Mouse (Mus musculus): ENCODE measurements around the gene Phyhipl. TPM values are rescaled to one million over a fixed set of nuclear protein-coding genes. Genes with fewer than 3 reads are reported as not detected.

Gene Phyhipl
- polyA plus RNA-seq, 1 experiment from 2014 or later, result 355 TPM

GRCm38 (mm10) chr10:70599126-70599924 lies 56.4 kb downstream of the Phyhipl start:
- peak overlapping the region; percentile 85 for H3K4me3 ChIP-seq (ENCODE audit: low read depth, low read length)
- WGBS, result under 1% methylated on average over 104 of the region's 124 CpGs
- peak; percentile 93 for ATAC-seq (ENCODE audit: low read depth)
- H3K4me2 ChIP-seq (ENCODE audit: low read depth, low read length), result peak overlapping the region; percentile 86
- peak overlapping the region; percentile 97 for H3K27ac ChIP-seq (ENCODE audit: low read depth, low read length)
- H3K27me3 ChIP-seq (ENCODE audit: control insufficient read depth, insufficient read depth, low read length), result no peaks in the 10 kb centered on the region
- H3K9me3 ChIP-seq (ENCODE audit: control insufficient read depth, low read length), result no peaks in the 10 kb centered on the region
- H3K9ac ChIP-seq (replicated peaks; ENCODE audit: low read depth, low read length), result peak overlapping the region; percentile 94
- H3K36me3 ChIP-seq (ENCODE audit: control insufficient read depth, insufficient read depth, low read length), result no peaks in the 10 kb centered on the region
- peaks cover 15% of the 10 kb centered on the region for H3K4me1 ChIP-seq (ENCODE audit: control insufficient read depth, insufficient read depth, low read length)

GRCm38 (mm10) chr10:70598516-70599125 lies 57.1 kb downstream of the Phyhipl start:
- under 1% methylated on average over 48 of the region's 48 CpGs for WGBS
- no peaks in the 10 kb centered on the region for H3K9me3 ChIP-seq (ENCODE audit: control insufficient read depth, low read length)
- no peaks in the 10 kb centered on the region for H3K27me3 ChIP-seq (ENCODE audit: control insufficient read depth, insufficient read depth, low read length)
- peak; percentile 66 for ATAC-seq (ENCODE audit: low read depth)
- H3K4me1 ChIP-seq (ENCODE audit: control insufficient read depth, insufficient read depth, low read length), result peaks cover 17% of the 10 kb centered on the region
- H3K4me3 ChIP-seq (ENCODE audit: low read depth, low read length), result peak overlapping the region; percentile 85
- peak overlapping the region; percentile 94 for H3K9ac ChIP-seq (replicated peaks; ENCODE audit: low read depth, low read length)
- H3K4me2 ChIP-seq (ENCODE audit: low read depth, low read length), result peak overlapping the region; percentile 86
- H3K36me3 ChIP-seq (ENCODE audit: control insufficient read depth, insufficient read depth, low read length), result no peaks in the 10 kb centered on the region
- peak overlapping the region; percentile 97 for H3K27ac ChIP-seq (ENCODE audit: low read depth, low read length)

- Histone ChIP-seq H3K4me2 (ENCODE audit: low read depth, low read length) (peak overlapping the region; percentile 86), H3K27me3 (ENCODE audit: control insufficient read depth, insufficient read depth, low read length) (no peaks in the 10 kb centered on the region), H3K9me3 (ENCODE audit: control insufficient read depth, low read length) (no peaks in the 10 kb centered on the region), H3K27ac (ENCODE audit: low read depth, low read length) (peak overlapping the region; percentile 97), H3K36me3 (ENCODE audit: control insufficient read depth, insufficient read depth, low read length) (no peaks in the 10 kb centered on the region), H3K9ac (replicated peaks; ENCODE audit: low read depth, low read length) (peak overlapping the region; percentile 94), H3K4me1 (ENCODE audit: control insufficient read depth, insufficient read depth, low read length) (peaks cover 17% of the 10 kb centered on the region), H3K4me3 (ENCODE audit: low read depth, low read length) (peak overlapping the region; percentile 85)
- ATAC-seq (ENCODE audit: low read depth), result no peak
- 4% methylated on average over 10 of the region's 10 CpGs for WGBS
Measured at GRCm38 (mm10) chr10:70598081-70598515, 57.7 kb downstream of the Phyhipl start.

GRCm38 (mm10) chr10:70594007-70594406 lies 61.8 kb downstream of the Phyhipl start:
- ATAC-seq (ENCODE audit: low read depth), result no peak
- H3K4me1 ChIP-seq (ENCODE audit: control insufficient read depth, insufficient read depth, low read length), result peaks cover 17% of the 10 kb centered on the region
- H3K9ac ChIP-seq (replicated peaks; ENCODE audit: low read depth, low read length), result no peak overlapping the region
- H3K4me3 ChIP-seq (ENCODE audit: low read depth, low read length), result no peak overlapping the region
- peak overlapping the region; percentile 33; the same call in 1 of the 2 replicates for H3K4me2 ChIP-seq (ENCODE audit: low read depth, low read length)
- 29% methylated on average over 1 of the region's 1 CpGs for WGBS
- H3K27ac ChIP-seq (ENCODE audit: low read depth, low read length), result no peak overlapping the region
- H3K9me3 ChIP-seq (ENCODE audit: control insufficient read depth, low read length), result no peaks in the 10 kb centered on the region
- no peaks in the 10 kb centered on the region for H3K36me3 ChIP-seq (ENCODE audit: control insufficient read depth, insufficient read depth, low read length)
- H3K27me3 ChIP-seq (ENCODE audit: control insufficient read depth, insufficient read depth, low read length), result no peaks in the 10 kb centered on the region

- H3K4me1 ChIP-seq (ENCODE audit: control insufficient read depth, insufficient read depth, low read length), result 0 out of 2 replicates have a peak, but pooled peaks cover 4% of the 10 kb centered on the region
- no peak overlapping the region for H3K9ac ChIP-seq (replicated peaks; ENCODE audit: low read depth, low read length)
- no peaks in the 10 kb centered on the region for H3K27me3 ChIP-seq (ENCODE audit: control insufficient read depth, insufficient read depth, low read length)
- no peak overlapping the region for H3K4me2 ChIP-seq (ENCODE audit: low read depth, low read length)
- no peak overlapping the region for H3K27ac ChIP-seq (ENCODE audit: low read depth, low read length)
- H3K9me3 ChIP-seq (ENCODE audit: control insufficient read depth, low read length), result no peaks in the 10 kb centered on the region
- no peak for ATAC-seq (ENCODE audit: low read depth)
- no peaks in the 10 kb centered on the region for H3K36me3 ChIP-seq (ENCODE audit: control insufficient read depth, insufficient read depth, low read length)
- WGBS, result 68% methylated on average over 3 of the region's 3 CpGs
- H3K4me3 ChIP-seq (ENCODE audit: low read depth, low read length), result no peak overlapping the region
Measured at GRCm38 (mm10) chr10:70586876-70587405, 68.8 kb downstream of the Phyhipl start.

GRCm38 (mm10) chr10:70584171-70584570 lies 71.6 kb downstream of the Phyhipl start:
- ATAC-seq (ENCODE audit: low read depth), result no peak
- Histone ChIP-seq H3K4me3 (ENCODE audit: low read depth, low read length) (no peak overlapping the region), H3K9me3 (ENCODE audit: control insufficient read depth, low read length) (no peaks in the 10 kb centered on the region), H3K9ac (replicated peaks; ENCODE audit: low read depth, low read length) (no peak overlapping the region), H3K27ac (ENCODE audit: low read depth, low read length) (no peak overlapping the region), H3K27me3 (ENCODE audit: control insufficient read depth, insufficient read depth, low read length) (no peaks in the 10 kb centered on the region), H3K4me1 (ENCODE audit: control insufficient read depth, insufficient read depth, low read length) (0 out of 2 replicates have a peak, but pooled peaks cover 3% of the 10 kb centered on the region), H3K4me2 (ENCODE audit: low read depth, low read length) (no peak overlapping the region), H3K36me3 (ENCODE audit: control insufficient read depth, insufficient read depth, low read length) (no peaks in the 10 kb centered on the region)
- WGBS, result 85% methylated on average over 1 of the region's 1 CpGs

- H3K9me3 ChIP-seq (ENCODE audit: control insufficient read depth, low read length), result no peaks in the 10 kb centered on the region
- H3K4me3 ChIP-seq (ENCODE audit: low read depth, low read length), result no peak overlapping the region
- no peak for ATAC-seq (ENCODE audit: low read depth)
- H3K4me2 ChIP-seq (ENCODE audit: low read depth, low read length), result no peak overlapping the region
- no peak overlapping the region for H3K27ac ChIP-seq (ENCODE audit: low read depth, low read length)
- 72% methylated on average over 7 of the region's 7 CpGs for WGBS
- H3K27me3 ChIP-seq (ENCODE audit: control insufficient read depth, insufficient read depth, low read length), result no peaks in the 10 kb centered on the region
- no peak overlapping the region for H3K9ac ChIP-seq (replicated peaks; ENCODE audit: low read depth, low read length)
- H3K36me3 ChIP-seq (ENCODE audit: control insufficient read depth, insufficient read depth, low read length), result no peaks in the 10 kb centered on the region
- H3K4me1 ChIP-seq (ENCODE audit: control insufficient read depth, insufficient read depth, low read length), result 0 out of 2 replicates have a peak, but pooled peaks cover 3% of the 10 kb centered on the region
Measured at GRCm38 (mm10) chr10:70581556-70582211, 74.1 kb downstream of the Phyhipl start.

GRCm38 (mm10) chr10:70563636-70564035 lies 92.1 kb downstream of the Phyhipl start:
- H3K27ac ChIP-seq (ENCODE audit: low read depth, low read length), result no peak overlapping the region
- H3K9me3 ChIP-seq (ENCODE audit: control insufficient read depth, low read length), result no peaks in the 10 kb centered on the region
- WGBS, result 31% methylated on average over 3 of the region's 3 CpGs
- no peak overlapping the region for H3K4me2 ChIP-seq (ENCODE audit: low read depth, low read length)
- no peak overlapping the region for H3K4me3 ChIP-seq (ENCODE audit: low read depth, low read length)
- H3K4me1 ChIP-seq (ENCODE audit: control insufficient read depth, insufficient read depth, low read length), result no peaks in the 10 kb centered on the region
- H3K27me3 ChIP-seq (ENCODE audit: control insufficient read depth, insufficient read depth, low read length), result no peaks in the 10 kb centered on the region
- ATAC-seq (ENCODE audit: low read depth), result 0 out of 2 replicates have a peak, but pooled peaks have one; percentile 46
- peaks cover 17% of the 10 kb centered on the region for H3K36me3 ChIP-seq (ENCODE audit: control insufficient read depth, insufficient read depth, low read length)
- no peak overlapping the region for H3K9ac ChIP-seq (replicated peaks; ENCODE audit: low read depth, low read length)
